Mouse (Mus musculus): ENCODE data around the gene Ctcfl. TPM values are rescaled to one million over a fixed set of nuclear protein-coding genes. Genes with fewer than 3 reads are reported as not detected.
"Not testable (repeated sequence)": the region's sequence is repeated elsewhere in the genome, so short reads cannot be mapped to it uniquely, and the experiment has no call there.

The Ctcfl gene
- polyA plus RNA-seq, 1 experiment from 2014 or later = 0.05 TPM

GRCm38 (mm10) chr2:173106889-173107785 is 12.2 kb downstream of the Ctcfl start:
- Histone ChIP-seq H3K4me2 (ENCODE audit: low read depth, low read length) (no peak overlapping the region), H3K27ac (ENCODE audit: low read length) (no peak overlapping the region), H3K27me3 (ENCODE audit: control insufficient read depth, insufficient read depth, low read depth, low read length) (no peaks in the 10 kb centered on the region; the same call in 1 of the 2 replicates), H3K9me3 (replicated peaks; ENCODE audit: control insufficient read depth, low read length) (no peaks in the 10 kb centered on the region), H3K4me3 (ENCODE audit: low read depth, low read length) (no peak overlapping the region), H3K9ac (ENCODE audit: low read depth, low read length) (no peak overlapping the region), H3K4me1 (ENCODE audit: control insufficient read depth, low read depth, low read length) (no peaks in the 10 kb centered on the region), H3K36me3 (ENCODE audit: control insufficient read depth, insufficient read depth) (no peaks in the 10 kb centered on the region)
- WGBS (ENCODE audit: insufficient replicate concordance) = 16% methylated on average over 14 of the region's 14 CpGs
- ATAC-seq (ENCODE audit: low read depth) = 0 out of 2 replicates have a peak, but pooled peaks have one; percentile 23

DNA sequence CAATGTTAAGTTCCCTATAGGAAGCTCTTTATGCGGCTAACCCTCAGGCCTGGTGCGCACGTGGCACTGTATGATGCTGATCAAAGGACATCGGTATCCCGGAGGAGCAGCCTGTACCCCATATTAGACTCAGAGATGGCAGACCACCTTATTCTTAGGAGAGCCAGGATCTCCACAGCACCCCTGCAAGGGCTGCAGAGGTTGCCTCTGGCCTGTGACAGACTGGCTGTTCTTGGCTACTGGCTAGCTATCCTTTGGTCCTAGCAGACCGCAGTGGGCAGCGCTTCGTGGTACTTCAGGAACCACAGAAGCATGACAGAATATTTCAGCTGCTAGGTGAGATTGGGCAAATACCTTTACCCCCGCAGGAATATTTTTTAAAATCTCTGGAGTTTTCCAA is 12.9 kb downstream of the Ctcfl start:
- Histone ChIP-seq H3K9ac (ENCODE audit: low read depth, low read length) (no peak overlapping the region), H3K4me3 (ENCODE audit: low read depth, low read length) (no peak overlapping the region), H3K9me3 (replicated peaks; ENCODE audit: control insufficient read depth, low read length) (no peaks in the 10 kb centered on the region), H3K27me3 (ENCODE audit: control insufficient read depth, insufficient read depth, low read depth, low read length) (no peaks in the 10 kb centered on the region; the same call in 1 of the 2 replicates), H3K27ac (ENCODE audit: low read length) (no peak overlapping the region), H3K36me3 (ENCODE audit: control insufficient read depth, insufficient read depth) (no peaks in the 10 kb centered on the region), H3K4me2 (ENCODE audit: low read depth, low read length) (no peak overlapping the region), H3K4me1 (ENCODE audit: control insufficient read depth, low read depth, low read length) (no peaks in the 10 kb centered on the region)
- ATAC-seq (ENCODE audit: low read depth) = no peak
- 71% methylated on average over 9 of the region's 9 CpGs for WGBS (ENCODE audit: insufficient replicate concordance)

GRCm38 (mm10) chr2:173097337-173097736 is 22.0 kb downstream of the Ctcfl start:
- H3K4me3 ChIP-seq (ENCODE audit: low read depth, low read length); H3K4me2 ChIP-seq (ENCODE audit: low read depth, low read length); ATAC-seq (ENCODE audit: low read depth); H3K9me3 ChIP-seq (replicated peaks; ENCODE audit: control insufficient read depth, low read length); H3K36me3 ChIP-seq (ENCODE audit: control insufficient read depth, insufficient read depth); H3K27ac ChIP-seq (ENCODE audit: low read length); H3K27me3 ChIP-seq (ENCODE audit: control insufficient read depth, insufficient read depth, low read depth, low read length); H3K4me1 ChIP-seq (ENCODE audit: control insufficient read depth, low read depth, low read length); H3K9ac ChIP-seq (ENCODE audit: low read depth, low read length): not testable (repeated sequence)
- 89% methylated on average over 10 of the region's 10 CpGs for WGBS (ENCODE audit: insufficient replicate concordance)

DNA sequence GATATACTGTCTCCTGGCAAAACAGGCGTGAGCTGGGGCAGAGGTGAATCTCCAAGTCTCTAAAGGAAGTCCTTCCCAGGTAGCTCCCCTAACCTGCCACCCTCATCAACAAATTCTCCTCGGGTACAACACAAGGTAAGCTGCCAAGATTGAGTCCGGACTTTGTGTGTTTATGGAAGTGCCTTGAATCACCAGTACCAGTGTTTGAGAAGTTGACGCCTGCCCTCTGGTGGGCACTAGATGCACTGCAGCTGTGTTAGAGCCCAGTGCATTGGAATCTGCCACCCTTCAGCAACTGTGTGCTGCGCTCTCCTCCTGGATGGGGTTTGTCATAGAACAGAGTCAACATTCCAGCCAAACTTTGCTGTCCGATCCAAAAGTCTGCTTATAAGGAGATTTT is 29.9 kb downstream of the Ctcfl start:
- Histone ChIP-seq H3K4me3 (ENCODE audit: low read depth, low read length) (no peak overlapping the region), H3K27me3 (ENCODE audit: control insufficient read depth, insufficient read depth, low read depth, low read length) (no peaks in the 10 kb centered on the region), H3K36me3 (ENCODE audit: control insufficient read depth, insufficient read depth) (no peaks in the 10 kb centered on the region), H3K9me3 (replicated peaks; ENCODE audit: control insufficient read depth, low read length) (no peaks in the 10 kb centered on the region), H3K27ac (ENCODE audit: low read length) (no peak overlapping the region), H3K9ac (ENCODE audit: low read depth, low read length) (no peak overlapping the region), H3K4me2 (ENCODE audit: low read depth, low read length) (no peak overlapping the region), H3K4me1 (ENCODE audit: control insufficient read depth, low read depth, low read length) (no peaks in the 10 kb centered on the region)
- peak; percentile 66; the same call in 1 of the 2 replicates for ATAC-seq (ENCODE audit: low read depth)
- WGBS (ENCODE audit: insufficient replicate concordance) = 13% methylated on average over 6 of the region's 6 CpGs

DNA sequence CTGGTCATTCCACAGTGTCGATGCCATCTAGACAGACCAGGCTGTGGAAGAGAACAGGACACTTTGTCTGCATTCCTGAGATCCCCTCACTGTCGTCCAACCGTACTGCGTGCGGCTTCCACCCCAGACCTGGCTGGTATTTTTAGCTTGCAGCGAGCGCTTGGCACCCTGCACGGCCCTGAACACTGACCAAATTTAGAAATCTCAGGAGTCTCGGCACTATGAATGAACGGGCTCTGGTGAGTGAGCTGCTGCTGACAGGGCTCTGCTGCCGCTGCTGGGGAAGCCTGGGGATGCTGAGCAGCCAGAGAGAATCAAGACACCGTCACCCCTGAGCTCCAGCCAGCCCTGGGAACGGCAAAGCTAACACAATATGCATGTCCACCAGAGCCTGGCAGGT is 31.9 kb downstream of the Ctcfl start:
- H3K4me2 ChIP-seq (ENCODE audit: low read depth, low read length) = no peak overlapping the region
- H3K4me3 ChIP-seq (ENCODE audit: low read depth, low read length) = no peak overlapping the region
- H3K9ac ChIP-seq (ENCODE audit: low read depth, low read length) = no peak overlapping the region
- H3K9me3 ChIP-seq (replicated peaks; ENCODE audit: control insufficient read depth, low read length) = no peaks in the 10 kb centered on the region
- no peak for ATAC-seq (ENCODE audit: low read depth)
- no peaks in the 10 kb centered on the region for H3K36me3 ChIP-seq (ENCODE audit: control insufficient read depth, insufficient read depth)
- WGBS (ENCODE audit: insufficient replicate concordance) = 60% methylated on average over 13 of the region's 13 CpGs
- H3K4me1 ChIP-seq (ENCODE audit: control insufficient read depth, low read depth, low read length) = peaks cover 11% of the 10 kb centered on the region
- H3K27me3 ChIP-seq (ENCODE audit: control insufficient read depth, insufficient read depth, low read depth, low read length) = no peaks in the 10 kb centered on the region
- H3K27ac ChIP-seq (ENCODE audit: low read length) = no peak overlapping the region

- Histone ChIP-seq H3K9ac (ENCODE audit: low read depth, low read length) (no peak overlapping the region), H3K4me1 (ENCODE audit: control insufficient read depth, low read depth, low read length) (peaks cover 11% of the 10 kb centered on the region), H3K36me3 (ENCODE audit: control insufficient read depth, insufficient read depth) (no peaks in the 10 kb centered on the region), H3K4me2 (ENCODE audit: low read depth, low read length) (no peak overlapping the region), H3K9me3 (replicated peaks; ENCODE audit: control insufficient read depth, low read length) (no peaks in the 10 kb centered on the region), H3K27me3 (ENCODE audit: control insufficient read depth, insufficient read depth, low read depth, low read length) (no peaks in the 10 kb centered on the region), H3K27ac (ENCODE audit: low read length) (no peak overlapping the region), H3K4me3 (ENCODE audit: low read depth, low read length) (no peak overlapping the region)
- 68% methylated on average over 9 of the region's 9 CpGs for WGBS (ENCODE audit: insufficient replicate concordance)
- ATAC-seq (ENCODE audit: low read depth) = no peak
Measured at GRCm38 (mm10) chr2:173085763-173086162, 33.6 kb downstream of the Ctcfl start.

GRCm38 (mm10) chr2:173084871-173085270 is 34.5 kb downstream of the Ctcfl start:
- H3K4me1 ChIP-seq (ENCODE audit: control insufficient read depth, low read depth, low read length) = peaks cover 15% of the 10 kb centered on the region
- H3K9me3 ChIP-seq (replicated peaks; ENCODE audit: control insufficient read depth, low read length) = no peaks in the 10 kb centered on the region
- WGBS (ENCODE audit: insufficient replicate concordance) = 84% methylated on average over 11 of the region's 11 CpGs
- ATAC-seq (ENCODE audit: low read depth) = no peak
- H3K4me3 ChIP-seq (ENCODE audit: low read depth, low read length) = no peak overlapping the region
- no peaks in the 10 kb centered on the region for H3K36me3 ChIP-seq (ENCODE audit: control insufficient read depth, insufficient read depth)
- H3K27ac ChIP-seq (ENCODE audit: low read length) = no peak overlapping the region
- no peak overlapping the region for H3K9ac ChIP-seq (ENCODE audit: low read depth, low read length)
- H3K4me2 ChIP-seq (ENCODE audit: low read depth, low read length) = no peak overlapping the region
- no peaks in the 10 kb centered on the region for H3K27me3 ChIP-seq (ENCODE audit: control insufficient read depth, insufficient read depth, low read depth, low read length)

- Histone ChIP-seq H3K27ac (ENCODE audit: low read length) (no peak overlapping the region), H3K9ac (ENCODE audit: low read depth, low read length) (no peak overlapping the region), H3K9me3 (replicated peaks; ENCODE audit: control insufficient read depth, low read length) (no peaks in the 10 kb centered on the region), H3K27me3 (ENCODE audit: control insufficient read depth, insufficient read depth, low read depth, low read length) (no peaks in the 10 kb centered on the region), H3K4me2 (ENCODE audit: low read depth, low read length) (peak overlapping the region; percentile 30), H3K4me3 (ENCODE audit: low read depth, low read length) (no peak overlapping the region), H3K4me1 (ENCODE audit: control insufficient read depth, low read depth, low read length) (peaks cover 15% of the 10 kb centered on the region), H3K36me3 (ENCODE audit: control insufficient read depth, insufficient read depth) (no peaks in the 10 kb centered on the region)
- peak; percentile 61 for ATAC-seq (ENCODE audit: low read depth)
- 11% methylated on average over 13 of the region's 13 CpGs for WGBS (ENCODE audit: insufficient replicate concordance)
Measured at GRCm38 (mm10) chr2:173083712-173084475, 35.4 kb downstream of the Ctcfl start.

DNA sequence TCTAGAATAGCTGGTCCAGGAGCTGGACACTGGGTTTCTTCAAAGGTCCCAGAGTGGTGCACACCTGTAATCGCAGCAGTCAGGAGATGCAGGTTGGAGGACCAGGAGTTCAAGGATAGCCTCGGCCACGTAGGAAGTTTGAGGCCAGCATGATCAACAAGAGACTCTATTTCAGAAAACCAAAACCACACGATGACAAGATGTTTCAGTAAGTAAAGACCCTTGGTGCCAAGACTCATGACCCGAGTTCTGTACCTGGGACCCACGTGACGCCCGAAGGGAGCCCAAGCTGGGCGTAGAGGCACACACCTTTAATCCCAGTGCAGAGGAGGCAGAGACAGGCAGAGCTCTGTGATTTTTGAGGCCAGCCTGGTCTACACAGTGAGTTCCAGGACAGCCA is 36.2 kb downstream of the Ctcfl start:
- Histone ChIP-seq H3K27me3 (ENCODE audit: control insufficient read depth, insufficient read depth, low read depth, low read length) (no peaks in the 10 kb centered on the region), H3K9ac (ENCODE audit: low read depth, low read length) (no peak overlapping the region), H3K4me3 (ENCODE audit: low read depth, low read length) (no peak overlapping the region), H3K4me1 (ENCODE audit: control insufficient read depth, low read depth, low read length) (peaks cover 15% of the 10 kb centered on the region), H3K9me3 (replicated peaks; ENCODE audit: control insufficient read depth, low read length) (no peaks in the 10 kb centered on the region), H3K27ac (ENCODE audit: low read length) (no peak overlapping the region), H3K4me2 (ENCODE audit: low read depth, low read length) (peak overlapping the region; percentile 30), H3K36me3 (ENCODE audit: control insufficient read depth, insufficient read depth) (no peaks in the 10 kb centered on the region)
- WGBS (ENCODE audit: insufficient replicate concordance) = 51% methylated on average over 9 of the region's 9 CpGs
- no peak for ATAC-seq (ENCODE audit: low read depth)
